Mouse (Mus musculus): ENCODE results near the gene Gm21394.
"Not testable (repeated sequence)": the region's sequence is repeated elsewhere in the genome, so short reads cannot be mapped to it uniquely, and the experiment has no call there.

Gene Gm21394

DNA sequence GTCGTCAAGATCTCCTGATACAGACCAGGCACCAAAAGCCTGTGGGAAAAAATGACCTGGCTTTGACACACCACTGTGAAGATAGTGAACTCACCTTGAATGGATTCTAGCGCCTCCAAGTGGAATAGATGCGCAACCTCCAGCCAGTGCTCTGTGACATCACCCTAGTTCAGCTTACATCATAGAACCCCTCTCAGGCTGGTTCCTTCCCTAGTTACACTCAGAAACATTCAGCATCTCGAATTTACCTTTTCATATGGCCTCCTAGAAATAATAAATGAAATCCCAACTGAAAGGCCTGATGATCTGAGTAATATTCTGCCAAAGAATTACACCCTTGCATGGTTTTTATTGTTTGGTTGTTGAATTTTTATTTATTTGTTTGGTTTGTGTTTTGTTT, at the start of gene Gm21394:
Gm21394 (minus strand) TSS at position 101 of the 400 bp plus-strand sequence.
- not testable (repeated sequence) for DNase-seq (ENCODE audit: low spot score in 2 of 2)

All from natural killer cell, adult 2 months (primary cell).